8 mouse cellular contexts compared by ENCODE assay signal in genomic region chr7:119894818-119895544, GRCm38 (mm10). TPM values are rescaled to one million over a fixed set of nuclear protein-coding genes. Genes with fewer than 3 reads are reported as not detected.
A peak's percentile ranks its signal among the peaks of the same experiment; 100 is the strongest.
DNase-seq lines count a peak whose midpoint lies in the region; ATAC-seq lines count a peak whose summit lies in the region.

No protein-coding gene starts in this region.

- peak; percentile 45 for ATAC-seq in forebrain, embryonic 16.5 days
- ATAC-seq in midbrain, embryonic 14.5 days (ENCODE audit: low FRiP score, low TSS enrichment) = peak; percentile 54; the same call in 1 of the 2 replicates

- peak overlapping the region; percentile 89 for H3K9ac ChIP-seq in forebrain, embryonic 16.5 days (replicated peaks; ENCODE audit: low read depth, low read length)
- H3K9ac ChIP-seq in midbrain, embryonic 14.5 days (replicated peaks; ENCODE audit: low read length) = peak overlapping the region; percentile 77

- H3K4me3 ChIP-seq in forebrain, embryonic 16.5 days (replicated peaks; ENCODE audit: low read length) = peak overlapping the region; percentile 84
- H3K4me3 ChIP-seq in midbrain, embryonic 14.5 days (replicated peaks; ENCODE audit: low read depth, low read length) = peak overlapping the region; percentile 75

- H3K9me3 ChIP-seq in forebrain, embryonic 16.5 days (ENCODE audit: control insufficient read depth, low read length) = no peaks in the 10 kb centered on the region
- H3K9me3 ChIP-seq in midbrain, embryonic 14.5 days (ENCODE audit: control insufficient read depth, low read length) = no peaks in the 10 kb centered on the region

- H3K4me2 ChIP-seq in forebrain, embryonic 16.5 days (ENCODE audit: low read length) = peak overlapping the region; percentile 81
- H3K4me2 ChIP-seq in midbrain, embryonic 14.5 days (ENCODE audit: low read length) = peak overlapping the region; percentile 57

- no peaks in the 10 kb centered on the region for H3K36me3 ChIP-seq in forebrain, embryonic 16.5 days (ENCODE audit: control insufficient read depth, insufficient read depth)
- H3K36me3 ChIP-seq in midbrain, embryonic 14.5 days (ENCODE audit: control insufficient read depth, insufficient read depth, low read length) = no peaks in the 10 kb centered on the region

- H3K27me3 ChIP-seq in forebrain, embryonic 16.5 days (replicated peaks; ENCODE audit: control insufficient read depth, insufficient read depth, low read length) = no peaks in the 10 kb centered on the region
- H3K27me3 ChIP-seq in midbrain, embryonic 14.5 days (ENCODE audit: control insufficient read depth, insufficient read depth, low read length) = no peaks in the 10 kb centered on the region

- peaks cover 32% of the 10 kb centered on the region for H3K4me1 ChIP-seq in forebrain, embryonic 16.5 days (replicated peaks; ENCODE audit: control insufficient read depth, insufficient read depth, low read length)
- peaks cover 28% of the 10 kb centered on the region for H3K4me1 ChIP-seq in midbrain, embryonic 14.5 days (ENCODE audit: control insufficient read depth, insufficient read depth, low read length)

- DNase-seq in gastrocnemius, adult 8-10 months (ENCODE audit: low spot score in 2 of 2) = peak; percentile 17 to 21
- no peak for DNase-seq in gastrocnemius, postnatal 25 days
- DNase-seq in thymus, postnatal 14 days = peak; percentile 7
- DNase-seq in thymus, postnatal 25 days = no peak
- peak; percentile 10 for DNase-seq in kidney, postnatal 10 days
- DNase-seq in midbrain, embryonic 14.5 days = peak; percentile 8
- no peak for DNase-seq in adrenal gland, adult 8-10 months

- WGBS in forebrain, embryonic 16.5 days = under 1% methylated on average over 15 of the region's 15 CpGs
- 1% methylated on average over 15 of the region's 15 CpGs for WGBS in midbrain, embryonic 14.5 days

- H3K27ac ChIP-seq in forebrain, embryonic 16.5 days (ENCODE audit: low read length) = peak overlapping the region; percentile 78
- peak overlapping the region; percentile 96 for H3K27ac ChIP-seq in midbrain, embryonic 14.5 days (replicated peaks; ENCODE audit: low read depth, low read length)

RNA-seq across cellular contexts. Expression of gene Lyrm1, which starts 0.7 kb away (rescaled TPM):
- total RNA-seq in gastrocnemius, adult 8-10 months (2022) = 10 to 100 TPM in 1 of 4 experiments, 1 to 10 TPM in 3; 8.2 to 11.5 (median 9.2) TPM
- total RNA-seq in gastrocnemius, postnatal 25 days (2021) = 1 to 10 TPM; 8.5 to 8.9 TPM
- 14.3 and 17.8 TPM in 2 replicates for polyA plus RNA-seq in forebrain, embryonic 16.5 days (2015; fragmentation: Nextera tagmentation; extraction: Ambion mirVana)
- 22.8 and 23.7 TPM in 2 replicates for polyA plus RNA-seq in midbrain, embryonic 14.5 days (2014; fragmentation: Nextera tagmentation; extraction: Ambion mirVana)
- total RNA-seq in adrenal gland, adult 8-10 months (2022) = 1 to 10 TPM; 5.7 to 6.9 (median 5.8) TPM

RNA-seq across cellular contexts. Expression of gene Dcun1d3, which starts 1.1 kb away (rescaled TPM):
- total RNA-seq in gastrocnemius, adult 8-10 months (2022) = 10 to 100 TPM; 13.2 to 22.6 (median 20.8) TPM
- total RNA-seq in gastrocnemius, postnatal 25 days (2021) = 10 to 100 TPM; 17.6 to 18.8 TPM
- polyA plus RNA-seq in forebrain, embryonic 16.5 days (2015; fragmentation: Nextera tagmentation; extraction: Ambion mirVana) = 20.4 and 23.8 TPM in 2 replicates
- 12.2 and 15.1 TPM in 2 replicates for polyA plus RNA-seq in midbrain, embryonic 14.5 days (2014; fragmentation: Nextera tagmentation; extraction: Ambion mirVana)
- 10 to 100 TPM; 21.8 to 35.5 (median 26.6) TPM for total RNA-seq in adrenal gland, adult 8-10 months (2022)

Comparison
In these comparisons a context has a peak if more than half of its experiments do, and no peak if none do; other contexts are left out.
1. DNase-seq: peak in gastrocnemius, adult 8-10 months (2 of 2), thymus, postnatal 14 days (single experiment), kidney, postnatal 10 days (single experiment) and midbrain, embryonic 14.5 days (single experiment); none in gastrocnemius, postnatal 25 days (single experiment), thymus, postnatal 25 days (single experiment) and adrenal gland, adult 8-10 months (single experiment).